14 mouse cellular contexts compared by ENCODE assay signal in the genomic region with DNA sequence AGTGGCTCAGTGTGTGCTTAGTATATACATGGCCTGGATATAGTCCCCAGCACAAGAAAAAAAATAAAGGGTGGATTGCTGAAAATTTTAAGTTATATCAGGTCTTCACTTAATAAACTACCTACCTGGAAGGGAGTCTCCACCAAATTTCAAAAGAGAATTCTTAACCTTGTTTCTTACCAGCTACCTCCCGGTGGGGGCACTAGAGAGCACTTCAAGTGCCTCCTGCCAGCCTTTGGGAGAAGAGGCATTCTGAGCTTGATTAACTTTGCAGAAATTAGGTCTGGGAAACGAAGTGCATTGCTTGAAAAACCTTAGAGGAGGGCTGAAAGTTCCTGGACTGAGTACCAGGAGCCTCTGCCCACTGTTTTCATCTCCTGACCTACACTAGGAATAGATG. TPM values are rescaled to one million over a fixed set of nuclear protein-coding genes. Genes with fewer than 3 reads are reported as not detected.
DNase-seq lines count a peak whose midpoint lies in the region; ATAC-seq and TF ChIP-seq lines count a peak whose summit lies in the region.
"Had no signal": no experiment of that assay in that cellular context is flagged by ENCODE, and none has a peak within 500 bp of the region (broad histone marks: within the 10 kb centered on the region; RNA-seq: fewer than 3 reads in every experiment).

No protein-coding gene starts in this region.

- no peak overlapping the region for H3K9ac ChIP-seq in intestine, postnatal 0 days (ENCODE audit: low read depth, low read length)
- H3K9ac ChIP-seq in intestine, embryonic 16.5 days (ENCODE audit: low read depth, low read length): no peak overlapping the region
- no peak overlapping the region for H3K9ac ChIP-seq in midbrain, postnatal 0 days (replicated peaks; ENCODE audit: low read length, poor library complexity, severe bottlenecking)
- no peak overlapping the region for H3K9ac ChIP-seq in midbrain, embryonic 13.5 days (replicated peaks)
- H3K9ac ChIP-seq: hindbrain, embryonic 12.5 days; midbrain, embryonic 12.5 days; neural tube, embryonic 13.5 days had no signal

- DNase-seq in cerebellum, postnatal 10 days: peak; percentile 49 to 55
- DNase-seq in cerebellum, postnatal 36 days: no peak
- peak; percentile 31 for DNase-seq in midbrain, postnatal 0 days (ENCODE audit: low spot score)
- DNase-seq in adipocyte (ENCODE audit: low spot score): no peak
- no peak for DNase-seq in adrenal gland, adult 8-10 months
- DNase-seq: lung, adult 2 months had no signal

- H3K9me3 ChIP-seq in intestine, postnatal 0 days (ENCODE audit: control insufficient read depth): no peaks in the 10 kb centered on the region
- no peaks in the 10 kb centered on the region for H3K9me3 ChIP-seq in intestine, embryonic 16.5 days (ENCODE audit: control insufficient read depth, low read length)
- H3K9me3 ChIP-seq in midbrain, postnatal 0 days (ENCODE audit: low read length): no peaks in the 10 kb centered on the region
- H3K9me3 ChIP-seq in midbrain, embryonic 13.5 days: no peaks in the 10 kb centered on the region
- H3K9me3 ChIP-seq: embryonic facial prominence, embryonic 10.5 days; hindbrain, embryonic 12.5 days; limb, embryonic 10.5 days; midbrain, embryonic 12.5 days; neural tube, embryonic 13.5 days had no signal

- no peaks in the 10 kb centered on the region for H3K36me3 ChIP-seq in intestine, postnatal 0 days (ENCODE audit: control insufficient read depth, insufficient read depth)
- no peaks in the 10 kb centered on the region for H3K36me3 ChIP-seq in intestine, embryonic 16.5 days (ENCODE audit: control insufficient read depth, insufficient read depth, low read length)
- H3K36me3 ChIP-seq in midbrain, postnatal 0 days (ENCODE audit: insufficient read depth, low read length): no peaks in the 10 kb centered on the region
- no peaks in the 10 kb centered on the region for H3K36me3 ChIP-seq in midbrain, embryonic 13.5 days
- H3K36me3 ChIP-seq: embryonic facial prominence, embryonic 10.5 days; hindbrain, embryonic 12.5 days; limb, embryonic 10.5 days; midbrain, embryonic 12.5 days; neural tube, embryonic 13.5 days had no signal

- H3K4me3 ChIP-seq in intestine, postnatal 0 days (ENCODE audit: low read depth, low read length): no peak overlapping the region
- no peak overlapping the region for H3K4me3 ChIP-seq in intestine, embryonic 16.5 days (ENCODE audit: low read length)
- no peak overlapping the region for H3K4me3 ChIP-seq in midbrain, postnatal 0 days (ENCODE audit: low read depth, low read length)
- H3K4me3 ChIP-seq in midbrain, embryonic 13.5 days (replicated peaks): no peak overlapping the region
- H3K4me3 ChIP-seq: embryonic facial prominence, embryonic 10.5 days; hindbrain, embryonic 12.5 days; limb, embryonic 10.5 days; midbrain, embryonic 12.5 days; neural tube, embryonic 13.5 days had no signal

- no peaks in the 10 kb centered on the region for H3K4me1 ChIP-seq in intestine, postnatal 0 days (replicated peaks; ENCODE audit: control insufficient read depth, insufficient read depth, low read length)
- H3K4me1 ChIP-seq in intestine, embryonic 16.5 days (ENCODE audit: control insufficient read depth, insufficient read depth, low read length): no peaks in the 10 kb centered on the region
- H3K4me1 ChIP-seq in midbrain, postnatal 0 days (ENCODE audit: insufficient read depth, low read length): no peaks in the 10 kb centered on the region
- H3K4me1 ChIP-seq in midbrain, embryonic 13.5 days (replicated peaks): no peaks in the 10 kb centered on the region
- H3K4me1 ChIP-seq: hindbrain, embryonic 12.5 days; midbrain, embryonic 12.5 days; neural tube, embryonic 13.5 days had no signal

- ATAC-seq in intestine, postnatal 0 days: no peak
- no peak for ATAC-seq in intestine, embryonic 16.5 days
- ATAC-seq in midbrain, postnatal 0 days (ENCODE audit: low FRiP score): no peak
- ATAC-seq in midbrain, embryonic 13.5 days: no peak

- H3K4me2 ChIP-seq in intestine, postnatal 0 days (replicated peaks; ENCODE audit: low read depth): no peak overlapping the region
- no peak overlapping the region for H3K4me2 ChIP-seq in intestine, embryonic 16.5 days (ENCODE audit: low read depth, low read length)
- H3K4me2 ChIP-seq in midbrain, postnatal 0 days (ENCODE audit: low read depth, low read length, poor library complexity, severe bottlenecking): no peak overlapping the region
- H3K4me2 ChIP-seq in midbrain, embryonic 13.5 days (replicated peaks): no peak overlapping the region
- H3K4me2 ChIP-seq: hindbrain, embryonic 12.5 days; midbrain, embryonic 12.5 days; neural tube, embryonic 13.5 days had no signal

- no peak overlapping the region for H3K27ac ChIP-seq in intestine, postnatal 0 days (ENCODE audit: low read depth, low read length)
- no peak overlapping the region for H3K27ac ChIP-seq in intestine, embryonic 16.5 days (ENCODE audit: low read length)
- no peak overlapping the region for H3K27ac ChIP-seq in midbrain, postnatal 0 days (ENCODE audit: low read depth, low read length)
- no peak overlapping the region for H3K27ac ChIP-seq in midbrain, embryonic 13.5 days
- H3K27ac ChIP-seq: embryonic facial prominence, embryonic 10.5 days; hindbrain, embryonic 12.5 days; limb, embryonic 10.5 days; midbrain, embryonic 12.5 days; neural tube, embryonic 13.5 days had no signal

- 22% methylated on average over 2 of the region's 2 CpGs for WGBS in intestine, postnatal 0 days
- 15% methylated on average over 2 of the region's 2 CpGs for WGBS in intestine, embryonic 16.5 days
- 20% methylated on average over 2 of the region's 2 CpGs for WGBS in midbrain, postnatal 0 days
- 19% methylated on average over 2 of the region's 2 CpGs for WGBS in midbrain, embryonic 13.5 days

- H3K27me3 ChIP-seq in intestine, postnatal 0 days (replicated peaks; ENCODE audit: control insufficient read depth, insufficient read depth, low read length): no peaks in the 10 kb centered on the region
- no peaks in the 10 kb centered on the region for H3K27me3 ChIP-seq in intestine, embryonic 16.5 days (replicated peaks; ENCODE audit: control insufficient read depth, insufficient read depth, low read length)
- H3K27me3 ChIP-seq in midbrain, postnatal 0 days (ENCODE audit: insufficient read depth, low read length): no peaks in the 10 kb centered on the region
- H3K27me3 ChIP-seq in midbrain, embryonic 13.5 days: peaks cover 3% of the 10 kb centered on the region; the same call in 1 of the 2 replicates
- H3K27me3 ChIP-seq: hindbrain, embryonic 12.5 days; midbrain, embryonic 12.5 days; neural tube, embryonic 13.5 days had no signal

- peak; percentile 41 for TF ChIP-seq CTCF in intestine, postnatal 0 days (IDR thresholded peaks at IDR 0.05; ENCODE audit: low read depth)
- TF ChIP-seq CTCF in midbrain, postnatal 0 days (IDR thresholded peaks at IDR 0.05): peak; percentile 53

RNA-seq across cellular contexts. Expression of a gene that starts 19.5 kb away (rescaled TPM):
- polyA plus RNA-seq in intestine, postnatal 0 days (2015; fragmentation: Nextera tagmentation; extraction: Ambion mirVana): 0.05 TPM in 1 of 2 replicates, not detected in the other
- 0.09 TPM in 1 of 2 replicates, not detected in the other for polyA plus RNA-seq in intestine, embryonic 16.5 days (2015; fragmentation: Nextera tagmentation; extraction: Ambion mirVana)
- total RNA-seq in midbrain, postnatal 0 days (2014; rRNA removed): 0.49 TPM in 1 of 2 replicates, not detected in the other
- not detected in 2 replicates for polyA plus RNA-seq in midbrain, postnatal 0 days (2015; fragmentation: Nextera tagmentation; extraction: Ambion mirVana)
- 0.05 TPM in 1 of 2 replicates, not detected in the other for polyA plus RNA-seq in midbrain, embryonic 13.5 days (2015; fragmentation: Nextera tagmentation; extraction: Ambion mirVana)
- total RNA-seq in adrenal gland, adult 8-10 months (2022): not detected

Comparison
In these comparisons a context has a peak if more than half of its experiments do, and no peak if none do; other contexts are left out.
1. DNase-seq: peak in cerebellum, postnatal 10 days (2 of 2) and midbrain, postnatal 0 days (single experiment); none in cerebellum, postnatal 36 days (0 of 2), adipocyte (single experiment) and adrenal gland, adult 8-10 months (single experiment).